Mouse (Mus musculus) A20 (cell line): Measurements from ENCODE around the gene Lpxn.
A peak's percentile ranks its signal among the peaks of the same experiment; 100 is the strongest.

ENCODE experiments used
- DNase-seq: peaks from one replicate; pipeline ENCODE4 v3.0.0-alpha.2; 2011; ENCODE audit warnings: low read depth, low spot score

Lpxn gene

DNA sequence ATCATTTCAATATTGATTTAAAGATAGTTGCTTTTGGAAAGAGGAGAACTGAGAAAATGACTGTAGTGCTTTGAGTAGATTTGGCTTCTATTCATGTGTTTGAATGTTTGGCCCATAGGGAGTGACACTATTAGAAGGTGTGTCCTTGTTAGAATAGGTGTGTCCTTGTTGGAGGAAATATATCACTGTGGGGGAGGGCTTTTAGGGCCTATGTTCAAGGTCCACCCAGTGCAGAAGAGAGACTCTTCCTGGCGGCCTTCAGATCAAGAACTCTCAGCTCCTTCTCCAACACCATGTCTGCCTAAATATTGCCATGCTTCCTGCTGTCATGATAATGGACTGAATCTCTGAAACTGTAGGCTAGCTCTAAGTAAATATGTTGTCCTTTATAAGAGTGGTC, 8.2 kb downstream of the Lpxn start:
- no peak for DNase-seq

DNA sequence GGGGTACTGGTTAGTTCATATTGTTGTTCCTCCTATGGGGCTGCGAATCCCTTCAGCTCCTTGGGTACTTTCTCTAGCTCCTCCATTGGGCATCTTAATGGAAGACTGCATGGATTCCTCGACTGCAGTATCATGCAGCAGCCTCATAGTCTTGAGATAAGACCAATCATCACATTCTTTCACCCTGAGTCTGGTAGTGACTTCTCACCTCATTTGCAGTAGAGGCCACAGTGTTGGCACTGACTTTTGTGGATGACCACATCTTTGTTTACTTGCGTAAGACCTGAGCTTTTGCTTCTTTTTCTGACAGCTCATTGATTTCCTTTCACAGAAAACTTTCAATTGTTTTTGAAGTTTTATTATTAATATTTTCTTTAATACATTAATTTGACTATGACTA, 9.7 kb downstream of the Lpxn start:
- DNase-seq = peak; percentile 31

- DNase-seq = peak; percentile 57
Observed at GRCm38 (mm10) chr19:12806214-12806613, 10.2 kb downstream of the Lpxn start.

DNA sequence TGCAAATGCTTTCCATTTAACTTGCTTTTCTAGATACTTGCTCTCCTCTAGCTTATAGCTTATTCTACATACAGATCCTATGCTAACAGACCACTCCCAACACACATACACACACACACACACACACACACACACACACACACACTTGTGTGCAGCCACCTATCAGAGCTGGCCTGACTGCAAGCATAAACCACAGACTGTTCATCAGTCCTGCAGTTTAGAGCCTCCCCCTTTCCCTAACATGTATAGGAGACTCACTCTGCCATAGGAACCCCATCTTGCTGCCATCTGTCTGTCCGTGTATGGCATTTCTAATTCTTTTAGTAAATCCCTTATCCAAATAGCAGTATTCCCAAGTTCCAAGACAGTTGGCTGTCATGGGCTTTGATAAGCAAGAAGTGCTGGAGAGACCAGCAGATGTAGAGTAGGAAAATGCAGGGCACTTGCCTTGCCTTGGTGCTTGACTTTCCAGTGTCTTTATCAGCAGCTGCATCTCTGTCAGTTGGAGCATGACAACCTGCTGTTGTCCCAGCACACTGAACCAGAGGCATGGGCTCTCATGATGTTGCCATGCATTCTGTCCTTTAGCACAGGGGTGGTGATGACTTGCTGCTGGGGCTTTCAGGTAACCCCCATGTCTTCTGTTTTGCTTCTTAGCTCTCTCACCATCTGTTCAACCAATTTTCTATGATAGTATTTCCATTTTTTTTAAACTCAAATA, 16.8 kb downstream of the Lpxn start:
- DNase-seq = no peak

DNA sequence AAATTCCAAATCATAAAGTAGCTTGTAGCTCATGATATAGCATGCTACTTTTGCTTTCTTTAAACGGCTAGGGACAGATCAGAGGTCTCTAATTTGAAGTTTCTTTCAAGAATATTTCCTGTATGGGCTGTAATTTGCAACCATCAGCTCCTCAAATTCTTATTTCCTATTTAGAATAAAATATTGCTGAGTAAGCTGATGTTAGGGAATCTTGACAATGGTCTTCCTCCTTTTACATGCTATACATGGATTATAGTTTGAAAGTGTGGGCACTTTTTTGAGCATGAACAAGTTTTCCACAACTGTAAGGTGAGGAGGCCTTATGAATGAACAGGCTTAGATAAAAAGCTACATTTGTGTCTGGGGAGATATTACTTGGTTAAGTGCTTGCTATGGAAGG, 17.9 kb downstream of the Lpxn start:
- no peak for DNase-seq

DNA sequence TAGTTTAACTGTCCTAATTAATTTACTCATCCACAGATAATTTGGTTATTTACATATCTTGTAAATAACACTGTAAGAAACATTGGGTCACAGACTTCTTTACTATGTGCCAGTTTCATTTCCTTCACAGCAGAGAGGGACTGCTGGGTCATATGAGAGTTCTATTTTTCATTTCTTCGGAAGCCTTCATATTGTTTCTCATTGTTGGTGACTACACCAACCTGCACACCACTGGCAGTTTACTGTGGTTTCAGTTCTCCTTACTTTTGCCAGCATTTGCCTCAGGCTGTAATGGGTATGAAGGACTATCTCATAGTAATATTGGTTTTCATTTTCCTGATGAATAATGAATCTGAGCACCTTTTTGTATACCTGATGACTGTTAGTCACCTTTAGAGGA, 22.5 kb downstream of the Lpxn start:
- peak; percentile 73 for DNase-seq

DNA sequence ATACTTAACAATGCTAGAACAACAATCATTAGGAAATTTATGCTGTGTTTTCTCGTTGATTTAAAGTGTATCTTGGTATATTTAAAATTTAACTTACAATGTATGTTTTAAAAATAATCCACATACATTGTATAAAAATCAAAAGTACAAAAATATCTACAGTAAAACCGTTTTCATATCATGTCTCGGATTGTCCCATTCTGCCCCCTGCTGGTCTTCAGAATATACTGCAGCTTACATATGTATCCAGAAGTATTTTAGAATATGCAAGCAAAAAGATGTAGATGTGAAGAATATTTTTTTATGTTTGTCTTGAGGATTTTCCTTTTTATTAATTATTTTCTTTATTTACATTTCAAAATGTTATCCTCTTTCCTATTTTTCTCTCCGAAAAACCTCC, 24.4 kb downstream of the Lpxn start:
- peak; percentile 59 for DNase-seq

- no peak for DNase-seq
Observed at GRCm38 (mm10) chr19:12824549-12824948, 28.6 kb downstream of the Lpxn start.

- no peak for DNase-seq
Observed at GRCm38 (mm10) chr19:12830823-12831430, 34.9 kb downstream of the Lpxn start.

GRCm38 (mm10) chr19:12831559-12831958, 35.6 kb downstream of the Lpxn start:
- DNase-seq = no peak

DNA sequence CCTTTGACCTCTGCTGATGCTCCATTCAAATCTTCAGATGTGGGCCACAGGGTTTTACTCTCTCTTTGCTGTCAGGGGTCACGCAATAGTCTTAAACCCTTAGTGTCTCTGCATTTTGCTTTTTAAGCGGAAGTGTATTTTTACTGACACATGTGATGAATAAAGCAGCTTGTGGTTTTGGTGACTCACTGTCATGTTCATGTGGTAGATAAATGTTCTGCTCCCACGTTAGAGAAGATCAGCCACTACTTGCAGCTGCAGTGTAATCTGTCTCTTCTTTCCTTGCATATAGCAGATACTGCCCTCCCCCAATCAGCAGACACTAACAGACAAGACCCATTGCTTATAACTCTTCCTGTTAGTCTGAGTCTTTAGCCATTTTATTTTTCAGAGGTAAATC, 37.6 kb downstream of the Lpxn start:
- no peak for DNase-seq

DNA sequence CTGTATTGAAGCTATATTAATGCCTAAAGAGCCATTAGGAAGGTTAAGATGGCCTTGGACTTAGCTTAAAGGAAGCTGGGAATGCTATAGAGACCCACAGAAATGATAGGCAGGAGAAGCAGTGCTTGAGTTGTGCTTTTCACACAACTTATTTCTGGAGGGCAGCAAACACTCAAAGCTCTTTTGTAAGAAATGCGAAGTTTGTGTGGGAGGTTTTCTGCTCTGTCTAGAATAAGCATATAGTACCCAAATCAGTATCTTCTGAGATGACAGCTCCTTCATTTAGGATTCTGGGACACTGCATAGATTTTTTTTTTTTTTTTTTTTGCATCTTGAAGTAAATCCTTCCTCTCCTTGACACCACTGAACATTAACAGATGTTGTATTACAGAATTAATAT, 42.5 kb downstream of the Lpxn start:
- DNase-seq = no peak

- no peak for DNase-seq
Observed at GRCm38 (mm10) chr19:12846382-12846781, 50.4 kb downstream of the Lpxn start, which contains the start of gene Gm5244. Gene Gm5244, plus strand, starts transcription at chr19:12846682.

DNA sequence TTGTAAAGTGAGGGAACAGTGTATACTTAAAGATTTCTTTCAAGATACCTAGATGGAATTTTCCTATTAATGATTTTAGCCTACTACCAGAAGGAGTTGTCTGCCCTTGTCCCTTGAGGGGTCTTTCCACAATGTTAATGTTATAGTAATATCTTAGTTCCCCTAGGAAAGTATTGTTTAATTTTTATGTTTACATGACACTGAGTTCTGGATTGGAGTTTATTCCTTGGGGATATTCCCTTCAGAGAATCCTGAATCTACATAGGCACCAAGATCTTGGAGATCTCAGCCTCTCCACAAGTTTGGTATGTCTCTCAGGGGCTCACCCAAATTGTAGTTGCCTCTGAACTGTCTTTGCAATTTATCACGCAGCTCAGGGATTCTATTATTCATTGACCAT, 61.0 kb downstream of the Lpxn start, which contains the start of gene Olfr1444:
Gene Olfr1444 (plus strand): TSS at position 301 of the 400 bp plus-strand sequence.
- no peak for DNase-seq
